Mouse (Mus musculus): ENCODE measurements around the gene Nrf1.
A peak's percentile ranks its signal among the peaks of the same experiment; 100 is the strongest.

Gene Nrf1

GRCm38 (mm10) chr6:30078938-30079529 lies 31.2 kb downstream of the Nrf1 start:
- DNase-seq (ENCODE audit: low read depth, low spot score): peak; percentile 36

GRCm38 (mm10) chr6:30081339-30081738 lies 33.6 kb downstream of the Nrf1 start:
- DNase-seq (ENCODE audit: low read depth, low spot score): peak; percentile 75

- no peak for DNase-seq (ENCODE audit: low read depth, low spot score)
Observed at GRCm38 (mm10) chr6:30083307-30083706, 35.5 kb downstream of the Nrf1 start.

GRCm38 (mm10) chr6:30085351-30085750 lies 37.6 kb downstream of the Nrf1 start:
- DNase-seq (ENCODE audit: low read depth, low spot score): no peak

- peak; percentile 32 for DNase-seq (ENCODE audit: low read depth, low spot score)
Observed at GRCm38 (mm10) chr6:30091221-30091620, 43.4 kb downstream of the Nrf1 start.

GRCm38 (mm10) chr6:30092816-30093215 lies 45.0 kb downstream of the Nrf1 start:
- no peak for DNase-seq (ENCODE audit: low read depth, low spot score)

- no peak for DNase-seq (ENCODE audit: low read depth, low spot score)
Observed at GRCm38 (mm10) chr6:30101773-30102415, 54.1 kb downstream of the Nrf1 start.

GRCm38 (mm10) chr6:30106091-30106490 lies 58.3 kb downstream of the Nrf1 start:
- no peak for DNase-seq (ENCODE audit: low read depth, low spot score)

- DNase-seq (ENCODE audit: low read depth, low spot score): peak; percentile 34
Observed at GRCm38 (mm10) chr6:30107456-30107855, 59.7 kb downstream of the Nrf1 start.

GRCm38 (mm10) chr6:30109820-30110502 lies 62.2 kb downstream of the Nrf1 start:
- no peak for DNase-seq (ENCODE audit: low read depth, low spot score)

GRCm38 (mm10) chr6:30112349-30113132 lies 64.8 kb downstream of the Nrf1 start:
- peak; percentile 6 for DNase-seq (ENCODE audit: low read depth, low spot score)

GRCm38 (mm10) chr6:30114101-30114500 lies 66.3 kb downstream of the Nrf1 start:
- peak; percentile 60 for DNase-seq (ENCODE audit: low read depth, low spot score)

- DNase-seq (ENCODE audit: low read depth, low spot score): no peak
Observed at GRCm38 (mm10) chr6:30121152-30121551, 73.4 kb downstream of the Nrf1 start.

GRCm38 (mm10) chr6:30121600-30121999 lies 73.8 kb downstream of the Nrf1 start:
- no peak for DNase-seq (ENCODE audit: low read depth, low spot score)

- no peak for DNase-seq (ENCODE audit: low read depth, low spot score)
Observed at GRCm38 (mm10) chr6:30123391-30123790, 75.6 kb downstream of the Nrf1 start.

- no peak for DNase-seq (ENCODE audit: low read depth, low spot score)
Observed at GRCm38 (mm10) chr6:30126060-30126459, 78.3 kb downstream of the Nrf1 start.

GRCm38 (mm10) chr6:30126766-30127165 lies 79.0 kb downstream of the Nrf1 start:
- DNase-seq (ENCODE audit: low read depth, low spot score): no peak

GRCm38 (mm10) chr6:30132399-30132798 lies 84.6 kb downstream of the Nrf1 start:
- no peak for DNase-seq (ENCODE audit: low read depth, low spot score)

- no peak for DNase-seq (ENCODE audit: low read depth, low spot score)
Observed at GRCm38 (mm10) chr6:30135590-30135989, 87.8 kb downstream of the Nrf1 start.

- no peak for DNase-seq (ENCODE audit: low read depth, low spot score)
Observed at GRCm38 (mm10) chr6:30137227-30137626, 89.4 kb downstream of the Nrf1 start.

GRCm38 (mm10) chr6:30139329-30140045 lies 91.7 kb downstream of the Nrf1 start:
- no peak for DNase-seq (ENCODE audit: low read depth, low spot score)

All from brain, adult 2 months (tissue).